Mouse (Mus musculus): Measurements from ENCODE around the gene Spocd1. TPM values are rescaled to one million over a fixed set of nuclear protein-coding genes. Genes with fewer than 3 reads are reported as not detected.

Gene Spocd1
- polyA plus RNA-seq (2015; fragmentation: Nextera tagmentation; extraction: Ambion mirVana) = 0.07 and 0.17 TPM in 2 replicates

DNA sequence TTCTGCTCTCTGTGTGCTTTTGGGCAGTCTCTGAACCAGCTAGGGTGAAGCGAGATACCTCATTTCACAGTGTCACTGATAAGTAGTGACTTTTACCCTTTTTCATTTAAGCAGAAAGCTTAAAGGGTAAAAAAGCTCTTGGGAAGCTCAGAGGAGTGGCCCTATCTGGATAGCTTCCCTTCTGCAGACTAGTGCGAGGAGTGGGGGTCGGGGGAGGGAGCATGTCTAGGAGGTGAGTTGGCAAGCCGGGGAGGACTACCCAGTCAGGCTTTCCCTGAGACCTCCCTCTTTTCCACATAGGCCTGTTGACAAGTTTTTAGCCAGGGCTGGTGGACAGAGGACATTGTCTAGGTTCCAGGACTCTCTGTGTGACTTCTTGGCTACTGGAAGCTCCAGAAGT lies at the start of gene Spocd1:
Spocd1 (plus strand) TSS at position 301 of the 400 bp plus-strand sequence.

DNA sequence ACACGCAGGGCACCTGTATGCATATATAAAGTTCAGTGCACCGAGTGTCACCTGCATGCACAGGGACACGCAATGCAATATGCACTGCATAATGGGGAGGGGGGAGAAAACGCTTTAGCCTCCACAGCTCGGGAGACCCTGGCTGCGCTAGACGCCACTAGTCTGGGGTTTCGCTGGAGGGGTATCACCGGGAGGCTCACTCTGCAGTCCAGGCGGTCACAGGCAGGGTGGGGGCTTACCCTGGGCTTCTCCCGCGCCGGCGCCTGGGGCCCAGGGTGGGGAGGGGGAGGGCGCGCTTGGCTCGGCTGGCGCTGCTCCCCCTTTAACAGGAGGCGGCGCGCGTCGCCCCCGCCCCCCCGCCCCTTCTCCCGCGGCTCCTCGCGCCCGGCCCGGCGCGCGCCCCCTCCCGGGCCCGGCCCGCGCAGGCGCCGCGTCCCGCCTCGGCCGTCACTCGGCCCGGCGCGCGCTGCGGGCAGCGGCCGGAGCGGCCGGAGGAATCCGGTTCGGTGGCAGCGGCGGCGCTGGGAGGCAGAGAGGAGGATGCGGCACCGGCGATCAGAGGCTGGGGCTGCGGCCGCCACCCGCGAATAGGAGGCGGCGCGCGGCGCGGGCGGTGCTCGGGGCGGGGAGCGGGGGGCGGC lies 55.5 kb downstream of the Spocd1 start, which contains the start of gene Adgrb2:
Adgrb2 (plus strand) TSS at position 450 of the 641 bp plus-strand sequence.

Other genes with a start within 250 kb of the Spocd1 start
- gene Tmem39b, start 232.4 kb upstream of the Spocd1 start, polyA plus RNA-seq (2015; fragmentation: Nextera tagmentation; extraction: Ambion mirVana) = 3.0 and 3.3 TPM in 2 replicates
- gene Khdrbs1, start 186.9 kb upstream of the Spocd1 start, polyA plus RNA-seq (2015; fragmentation: Nextera tagmentation; extraction: Ambion mirVana) = 37.6 and 38.5 TPM in 2 replicates
- gene Ptp4a2, start 118.0 kb upstream of the Spocd1 start, polyA plus RNA-seq (2015; fragmentation: Nextera tagmentation; extraction: Ambion mirVana) = 564 and 580 TPM in 2 replicates
- 0.42 and 0.82 TPM in 2 replicates for gene Adgrb2, start 55.6 kb downstream of the Spocd1 start, polyA plus RNA-seq (2015; fragmentation: Nextera tagmentation; extraction: Ambion mirVana)
- gene Col16a1, start 118.6 kb downstream of the Spocd1 start, polyA plus RNA-seq (2015; fragmentation: Nextera tagmentation; extraction: Ambion mirVana) = 38.6 and 59.0 TPM in 2 replicates
- 43.5 and 49.8 TPM in 2 replicates for gene Pef1, start 173.3 kb downstream of the Spocd1 start, polyA plus RNA-seq (2015; fragmentation: Nextera tagmentation; extraction: Ambion mirVana)
- gene Hcrtr1, start 210.1 kb downstream of the Spocd1 start, polyA plus RNA-seq (2015; fragmentation: Nextera tagmentation; extraction: Ambion mirVana) = 0.10 TPM in 1 of 2 replicates, not detected in the other
- gene Tinagl1, start 245.9 kb downstream of the Spocd1 start, polyA plus RNA-seq (2015; fragmentation: Nextera tagmentation; extraction: Ambion mirVana) = 35.7 and 47.8 TPM in 2 replicates